Mouse (Mus musculus) kidney, adult 8-10 months (tissue): Measurements from ENCODE around the gene Sars.

Source experiments
- DNase-seq, 2 experiments: peaks; one replicate each; pipeline ENCODE4 v3.0.0; 2022

The Sars gene

GRCm38 (mm10) chr3:108386186-108386585 is 58.8 kb downstream of the Sars start:
- DNase-seq, result no peak

- DNase-seq, result no peak
Observed at GRCm38 (mm10) chr3:108384425-108384824, 60.6 kb downstream of the Sars start.

- peak; percentile 77 to 92 for DNase-seq
Observed at GRCm38 (mm10) chr3:108383485-108384354, 61.3 kb downstream of the Sars start, which contains the start of gene Psrc1. TSS of gene Psrc1 (plus strand) at chr3:108383839.

- no peak for DNase-seq
Observed at GRCm38 (mm10) chr3:108381945-108382875, 62.8 kb downstream of the Sars start.

GRCm38 (mm10) chr3:108380695-108381094 is 64.3 kb downstream of the Sars start:
- DNase-seq, result no peak

GRCm38 (mm10) chr3:108378875-108379663 is 65.9 kb downstream of the Sars start:
- DNase-seq, result no peak
